Mouse (Mus musculus): ENCODE results near the gene Hectd3. TPM values are rescaled to one million over a fixed set of nuclear protein-coding genes. Genes with fewer than 3 reads are reported as not detected.
A peak's percentile ranks its signal among the peaks of the same experiment; 100 is the strongest.

Gene Hectd3
- 27.4 and 27.7 TPM in 2 replicates for polyA plus RNA-seq (2015; fragmentation: Nextera tagmentation; extraction: Ambion mirVana)

GRCm38 (mm10) chr4:116995131-116995797, at the start of gene Hectd3:
Gene Hectd3, plus strand, starts transcription at chr4:116995317.
- peak within 1 kb of the TSS; percentile 86 for H3K27ac ChIP-seq (ENCODE audit: low read length)
- peak within 1 kb of the TSS; percentile 85 for H3K9ac ChIP-seq (replicated peaks; ENCODE audit: low read depth, low read length)
- H3K4me3 ChIP-seq (replicated peaks; ENCODE audit: low read length): peak within 1 kb of the TSS; percentile 87
- H3K9me3 ChIP-seq (ENCODE audit: control insufficient read depth, low read length): no peaks in the 10 kb centered on the region
- H3K4me1 ChIP-seq (replicated peaks; ENCODE audit: control insufficient read depth, insufficient read depth, low read length): peaks cover 33% of the 10 kb centered on the region
- ATAC-seq: peak; percentile 69
- under 1% methylated on average over 58 of the region's 58 CpGs for WGBS
- H3K27me3 ChIP-seq (replicated peaks; ENCODE audit: control insufficient read depth, insufficient read depth, low read length): no peaks in the 10 kb centered on the region
- peak within 1 kb of the TSS; percentile 96 for H3K4me2 ChIP-seq (ENCODE audit: low read length)
- H3K36me3 ChIP-seq (ENCODE audit: control insufficient read depth, insufficient read depth): peaks cover 12% of the 10 kb centered on the region

DNA sequence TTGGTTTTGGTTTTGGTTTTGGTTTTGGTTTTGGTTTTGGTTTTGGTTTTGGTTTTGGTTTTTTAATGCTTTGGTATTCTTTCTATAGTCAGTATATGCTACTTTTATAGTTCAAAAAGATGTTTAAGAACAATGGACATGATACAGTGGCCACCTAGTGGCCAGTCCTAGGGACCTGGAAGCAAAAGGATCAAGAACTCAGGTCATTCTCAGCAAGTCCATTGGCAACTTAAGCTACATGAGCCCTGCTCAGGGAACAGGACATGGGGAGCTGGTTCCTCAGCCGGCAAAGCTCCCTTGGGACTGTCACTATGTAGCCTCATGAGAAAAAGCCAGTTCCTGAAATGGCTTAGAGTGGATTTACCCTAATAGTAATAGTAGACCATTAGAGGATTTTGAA, 43.5 kb upstream of the Hectd3 start:
- Histone ChIP-seq H3K36me3 (ENCODE audit: control insufficient read depth, insufficient read depth) (no peaks in the 10 kb centered on the region), H3K9me3 (ENCODE audit: control insufficient read depth, low read length) (no peaks in the 10 kb centered on the region), H3K27ac (ENCODE audit: low read length) (no peak overlapping the region), H3K9ac (replicated peaks; ENCODE audit: low read depth, low read length) (no peak overlapping the region), H3K4me2 (ENCODE audit: low read length) (no peak overlapping the region), H3K27me3 (replicated peaks; ENCODE audit: control insufficient read depth, insufficient read depth, low read length) (no peaks in the 10 kb centered on the region), H3K4me3 (replicated peaks; ENCODE audit: low read length) (no peak overlapping the region), H3K4me1 (replicated peaks; ENCODE audit: control insufficient read depth, insufficient read depth, low read length) (no peaks in the 10 kb centered on the region)
- WGBS: 59% methylated on average over 1 of the region's 1 CpGs
- no peak for ATAC-seq

- ATAC-seq: no peak
- H3K9ac ChIP-seq (replicated peaks; ENCODE audit: low read depth, low read length): no peak overlapping the region
- no peak overlapping the region for H3K4me3 ChIP-seq (replicated peaks; ENCODE audit: low read length)
- H3K4me1 ChIP-seq (replicated peaks; ENCODE audit: control insufficient read depth, insufficient read depth, low read length): no peaks in the 10 kb centered on the region
- no peak overlapping the region for H3K27ac ChIP-seq (ENCODE audit: low read length)
- no peaks in the 10 kb centered on the region for H3K27me3 ChIP-seq (replicated peaks; ENCODE audit: control insufficient read depth, insufficient read depth, low read length)
- whole genome bisulfite sequencing: 89% methylated on average over 7 of the region's 7 CpGs
- peaks cover 3% of the 10 kb centered on the region; the same call in 1 of the 2 replicates for H3K36me3 ChIP-seq (ENCODE audit: control insufficient read depth, insufficient read depth)
- H3K4me2 ChIP-seq (ENCODE audit: low read length): no peak overlapping the region
- H3K9me3 ChIP-seq (ENCODE audit: control insufficient read depth, low read length): no peaks in the 10 kb centered on the region
Measured at GRCm38 (mm10) chr4:116954951-116955350, 40.2 kb upstream of the Hectd3 start.

DNA sequence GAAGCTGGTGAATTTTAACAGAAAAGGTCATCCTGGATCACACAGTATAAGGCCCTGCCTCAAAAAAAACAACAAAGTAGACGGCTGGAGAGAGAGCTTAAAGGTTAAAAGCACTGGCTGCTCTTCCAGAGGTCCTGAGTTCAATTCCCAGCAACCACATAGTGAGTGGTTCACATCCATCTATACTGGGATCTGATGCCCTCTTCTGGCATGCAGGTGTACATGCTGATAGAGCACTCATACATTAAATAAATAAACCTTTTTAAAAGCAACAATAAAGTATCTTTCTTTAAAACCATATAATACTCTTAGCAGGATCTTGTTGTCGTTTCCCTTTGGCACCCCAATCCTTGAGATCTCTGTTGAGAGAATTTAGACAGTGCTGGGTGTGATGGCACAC, 18.6 kb upstream of the Hectd3 start:
- Histone ChIP-seq H3K4me3 (replicated peaks; ENCODE audit: low read length) (no peak overlapping the region), H3K27ac (ENCODE audit: low read length) (no peak overlapping the region), H3K4me1 (replicated peaks; ENCODE audit: control insufficient read depth, insufficient read depth, low read length) (no peaks in the 10 kb centered on the region), H3K9ac (replicated peaks; ENCODE audit: low read depth, low read length) (no peak overlapping the region), H3K9me3 (ENCODE audit: control insufficient read depth, low read length) (no peaks in the 10 kb centered on the region), H3K27me3 (replicated peaks; ENCODE audit: control insufficient read depth, insufficient read depth, low read length) (no peaks in the 10 kb centered on the region), H3K36me3 (ENCODE audit: control insufficient read depth, insufficient read depth) (peaks cover 23% of the 10 kb centered on the region), H3K4me2 (ENCODE audit: low read length) (no peak overlapping the region)
- WGBS: 79% methylated on average over 2 of the region's 2 CpGs
- ATAC-seq: no peak

DNA sequence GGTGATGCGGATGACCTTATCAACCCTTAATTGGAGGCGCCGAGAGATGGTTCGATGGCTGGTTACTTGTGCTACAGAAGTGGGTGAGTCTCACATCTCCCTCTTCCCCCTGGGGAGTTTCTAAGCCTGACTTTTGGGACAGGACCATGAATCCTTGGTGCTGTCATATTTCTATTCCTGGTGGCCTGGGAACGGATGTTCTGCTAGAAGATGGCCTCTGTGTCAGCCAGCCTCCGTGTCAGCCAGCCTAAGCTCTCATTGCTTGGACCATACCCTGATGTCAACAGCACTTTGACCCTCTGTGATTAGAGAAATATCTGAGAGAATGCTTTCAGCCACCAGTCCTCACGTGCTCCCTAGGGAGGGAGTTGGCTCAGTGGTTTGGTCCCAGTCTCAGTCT, 9.4 kb upstream of the Hectd3 start:
- ATAC-seq: no peak
- peaks cover 13% of the 10 kb centered on the region for H3K36me3 ChIP-seq (ENCODE audit: control insufficient read depth, insufficient read depth)
- no peaks in the 10 kb centered on the region for H3K9me3 ChIP-seq (ENCODE audit: control insufficient read depth, low read length)
- H3K27me3 ChIP-seq (replicated peaks; ENCODE audit: control insufficient read depth, insufficient read depth, low read length): no peaks in the 10 kb centered on the region
- H3K4me3 ChIP-seq (replicated peaks; ENCODE audit: low read length): no peak overlapping the region
- no peak overlapping the region for H3K27ac ChIP-seq (ENCODE audit: low read length)
- WGBS: 91% methylated on average over 7 of the region's 7 CpGs
- H3K4me1 ChIP-seq (replicated peaks; ENCODE audit: control insufficient read depth, insufficient read depth, low read length): 0 out of 2 replicates have a peak, but pooled peaks cover 3% of the 10 kb centered on the region
- H3K4me2 ChIP-seq (ENCODE audit: low read length): no peak overlapping the region
- H3K9ac ChIP-seq (replicated peaks; ENCODE audit: low read depth, low read length): no peak overlapping the region

DNA sequence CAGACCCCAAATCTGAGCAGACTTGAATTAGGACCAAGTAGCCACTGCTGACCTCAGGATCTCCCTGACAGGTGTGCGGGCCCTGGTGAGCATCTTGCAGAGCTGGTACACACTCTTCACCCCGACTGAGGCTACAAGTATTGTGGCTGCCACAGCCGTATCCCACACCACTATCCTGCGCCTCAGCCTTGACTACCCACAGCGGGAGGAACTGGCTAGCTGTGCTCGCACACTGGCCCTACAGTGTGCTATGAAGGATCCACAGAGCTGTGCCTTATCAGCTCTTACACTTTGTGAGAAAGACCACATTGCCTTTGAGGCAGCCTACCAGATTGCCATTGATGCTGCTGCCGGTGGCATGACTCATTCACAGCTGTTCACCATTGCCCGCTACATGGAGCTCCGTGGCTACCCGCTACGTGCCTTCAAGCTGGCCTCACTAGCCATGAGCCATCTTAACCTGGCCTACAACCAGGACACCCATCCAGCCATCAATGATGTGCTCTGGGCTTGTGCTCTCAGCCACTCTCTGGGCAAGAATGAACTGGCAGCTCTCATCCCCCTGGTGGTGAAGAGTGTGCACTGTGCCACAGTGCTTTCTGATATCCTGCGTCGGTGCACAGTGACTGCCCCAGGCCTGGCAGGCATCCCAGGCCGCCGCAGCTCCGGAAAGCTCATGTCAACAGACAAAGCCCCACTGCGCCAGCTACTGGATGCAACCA, 8.6 kb upstream of the Hectd3 start:
- Histone ChIP-seq H3K4me2 (ENCODE audit: low read length) (no peak overlapping the region), H3K9ac (replicated peaks; ENCODE audit: low read depth, low read length) (no peak overlapping the region), H3K9me3 (ENCODE audit: control insufficient read depth, low read length) (no peaks in the 10 kb centered on the region), H3K27ac (ENCODE audit: low read length) (no peak overlapping the region), H3K36me3 (ENCODE audit: control insufficient read depth, insufficient read depth) (peaks cover 10% of the 10 kb centered on the region), H3K4me3 (replicated peaks; ENCODE audit: low read length) (no peak overlapping the region), H3K27me3 (replicated peaks; ENCODE audit: control insufficient read depth, insufficient read depth, low read length) (no peaks in the 10 kb centered on the region), H3K4me1 (replicated peaks; ENCODE audit: control insufficient read depth, insufficient read depth, low read length) (0 out of 2 replicates have a peak, but pooled peaks cover 5% of the 10 kb centered on the region)
- 53% methylated on average over 17 of the region's 17 CpGs for WGBS
- peak; percentile 88 for ATAC-seq

DNA sequence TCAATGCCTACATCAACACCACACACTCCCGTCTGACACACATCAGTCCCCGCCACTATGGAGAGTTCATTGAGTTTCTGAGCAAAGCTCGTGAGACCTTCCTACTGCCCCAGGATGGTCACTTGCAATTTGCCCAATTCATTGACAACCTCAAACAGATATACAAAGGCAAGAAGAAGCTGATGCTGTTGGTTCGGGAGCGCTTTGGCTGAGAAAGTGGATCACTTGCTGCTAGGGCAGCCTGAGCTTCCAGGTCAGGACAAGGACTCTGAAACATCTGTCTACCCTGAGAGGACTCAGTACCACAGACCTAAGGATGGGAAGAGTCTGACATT, 8.0 kb upstream of the Hectd3 start:
- Histone ChIP-seq H3K27me3 (replicated peaks; ENCODE audit: control insufficient read depth, insufficient read depth, low read length) (no peaks in the 10 kb centered on the region), H3K27ac (ENCODE audit: low read length) (no peak overlapping the region), H3K9ac (replicated peaks; ENCODE audit: low read depth, low read length) (no peak overlapping the region), H3K4me2 (ENCODE audit: low read length) (no peak overlapping the region), H3K36me3 (ENCODE audit: control insufficient read depth, insufficient read depth) (peaks cover 8% of the 10 kb centered on the region), H3K4me3 (replicated peaks; ENCODE audit: low read length) (no peak overlapping the region), H3K4me1 (replicated peaks; ENCODE audit: control insufficient read depth, insufficient read depth, low read length) (0 out of 2 replicates have a peak, but pooled peaks cover 5% of the 10 kb centered on the region), H3K9me3 (ENCODE audit: control insufficient read depth, low read length) (no peaks in the 10 kb centered on the region)
- ATAC-seq: 0 out of 2 replicates have a peak, but pooled peaks have one; percentile 1
- 57% methylated on average over 5 of the region's 5 CpGs for WGBS

GRCm38 (mm10) chr4:116989731-116990130, 5.4 kb upstream of the Hectd3 start:
- Histone ChIP-seq H3K4me3 (replicated peaks; ENCODE audit: low read length) (no peak overlapping the region), H3K4me1 (replicated peaks; ENCODE audit: control insufficient read depth, insufficient read depth, low read length) (peaks cover 21% of the 10 kb centered on the region), H3K27me3 (replicated peaks; ENCODE audit: control insufficient read depth, insufficient read depth, low read length) (no peaks in the 10 kb centered on the region), H3K4me2 (ENCODE audit: low read length) (no peak overlapping the region), H3K9ac (replicated peaks; ENCODE audit: low read depth, low read length) (no peak overlapping the region), H3K9me3 (ENCODE audit: control insufficient read depth, low read length) (no peaks in the 10 kb centered on the region), H3K36me3 (ENCODE audit: control insufficient read depth, insufficient read depth) (peaks cover 3% of the 10 kb centered on the region), H3K27ac (ENCODE audit: low read length) (no peak overlapping the region)
- no peak for ATAC-seq
- 52% methylated on average over 5 of the region's 6 CpGs for WGBS

DNA sequence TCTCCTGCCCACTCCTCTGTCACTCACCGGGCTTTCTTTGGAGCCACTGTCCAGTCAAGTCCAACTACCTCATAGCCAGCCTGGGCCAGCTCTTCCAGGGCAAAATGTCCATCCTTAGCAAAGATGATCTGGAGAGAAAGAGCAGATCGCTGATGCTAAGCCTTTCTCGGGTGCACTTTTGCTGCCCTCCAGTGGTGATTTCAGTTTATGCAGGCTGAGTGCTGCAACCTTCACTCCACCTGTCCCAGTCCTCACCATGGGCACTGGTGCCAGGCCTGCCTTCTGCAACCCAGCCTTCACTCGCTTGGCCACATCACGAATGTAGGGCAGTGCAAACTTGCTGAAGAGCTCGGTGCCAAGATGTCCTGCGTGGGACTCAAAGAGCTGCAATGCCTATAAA, 3.8 kb upstream of the Hectd3 start:
- Histone ChIP-seq H3K4me2 (ENCODE audit: low read length) (no peak overlapping the region), H3K27me3 (replicated peaks; ENCODE audit: control insufficient read depth, insufficient read depth, low read length) (no peaks in the 10 kb centered on the region), H3K27ac (ENCODE audit: low read length) (no peak overlapping the region), H3K36me3 (ENCODE audit: control insufficient read depth, insufficient read depth) (peaks cover 1% of the 10 kb centered on the region; the same call in 1 of the 2 replicates), H3K4me1 (replicated peaks; ENCODE audit: control insufficient read depth, insufficient read depth, low read length) (peaks cover 31% of the 10 kb centered on the region), H3K9me3 (ENCODE audit: control insufficient read depth, low read length) (no peaks in the 10 kb centered on the region), H3K4me3 (replicated peaks; ENCODE audit: low read length) (no peak overlapping the region), H3K9ac (replicated peaks; ENCODE audit: low read depth, low read length) (no peak overlapping the region)
- ATAC-seq: peak; percentile 10
- 8% methylated on average over 7 of the region's 7 CpGs for WGBS
